Mouse (Mus musculus) embryo, embryonic 10.5 days (tissue): Measurements from ENCODE around the gene Tm7sf2.

Source experiments
- DNase-seq: peaks from one replicate; pipeline ENCODE4 v3.0.0-alpha.2; 2015; ENCODE audit warnings: low spot score

The Tm7sf2 gene

GRCm38 (mm10) chr19:6044102-6044501, 24.1 kb downstream of the Tm7sf2 start:
- peak; percentile 54 for DNase-seq

- no peak for DNase-seq
Observed at GRCm38 (mm10) chr19:6042293-6042692, 25.9 kb downstream of the Tm7sf2 start.

- DNase-seq: no peak
Observed at GRCm38 (mm10) chr19:6040002-6040401, 28.2 kb downstream of the Tm7sf2 start.

- no peak for DNase-seq
Observed at GRCm38 (mm10) chr19:6038326-6038725, 29.8 kb downstream of the Tm7sf2 start.

GRCm38 (mm10) chr19:6037695-6038094, 30.5 kb downstream of the Tm7sf2 start:
- no peak for DNase-seq

- no peak for DNase-seq
Observed at GRCm38 (mm10) chr19:6035966-6036585, 32.1 kb downstream of the Tm7sf2 start.

- no peak for DNase-seq
Observed at GRCm38 (mm10) chr19:6030520-6031280, 37.5 kb downstream of the Tm7sf2 start.

- DNase-seq: no peak
Observed at GRCm38 (mm10) chr19:6029426-6029825, 38.7 kb downstream of the Tm7sf2 start.

GRCm38 (mm10) chr19:6028991-6029390, 39.2 kb downstream of the Tm7sf2 start:
- no peak for DNase-seq

- DNase-seq: no peak
Observed at GRCm38 (mm10) chr19:6023930-6024329, 44.2 kb downstream of the Tm7sf2 start.

GRCm38 (mm10) chr19:6023059-6023458, 45.1 kb downstream of the Tm7sf2 start:
- DNase-seq: no peak

- DNase-seq: no peak
Observed at GRCm38 (mm10) chr19:6020276-6020675, 47.9 kb downstream of the Tm7sf2 start.

GRCm38 (mm10) chr19:6018142-6019089, 49.8 kb downstream of the Tm7sf2 start:
- DNase-seq: peak; percentile 94

GRCm38 (mm10) chr19:6016532-6016931, 51.6 kb downstream of the Tm7sf2 start:
- peak; percentile 26 for DNase-seq

GRCm38 (mm10) chr19:6015511-6016315, 52.5 kb downstream of the Tm7sf2 start, which contains the start of gene Capn1:
TSS of gene Capn1 (minus strand) at chr19:6015897.
- DNase-seq: peak; percentile 77

- DNase-seq: peak; percentile 58
Observed at GRCm38 (mm10) chr19:6014991-6015510, 53.1 kb downstream of the Tm7sf2 start.

- no peak for DNase-seq
Observed at GRCm38 (mm10) chr19:6013691-6014090, 54.5 kb downstream of the Tm7sf2 start.
